Mouse (Mus musculus) neural tube, embryonic 14.5 days (tissue): ENCODE data around the gene Anln. TPM values are rescaled to one million over a fixed set of nuclear protein-coding genes. Genes with fewer than 3 reads are reported as not detected.

Experiments
- ATAC-seq: fragments of 200-750 bp; cut with Nextera tagmentation; 2 replicates; pipeline ENCODE4 v1.8.0; 2017; ENCODE audit warnings: low read depth, mild to moderate bottlenecking, moderate TSS enrichment, moderate library complexity
- H3K27ac ChIP-seq: fragments of 300-500 bp; sonication (generic); 2 replicates; pipeline ENCODE4 v1.5.1; 2014; ENCODE audit warnings: low read depth, mild to moderate bottlenecking, control low read depth, low read length, moderate library complexity, mixed read lengths
- H3K27me3 ChIP-seq: fragments of 300-500 bp; sonication (generic); 2 replicates; pipeline ENCODE4 v1.6.1; 2014; ENCODE audit warnings: low read length; ENCODE audit not compliant: control insufficient read depth, insufficient read depth
- H3K36me3 ChIP-seq: fragments of 300-500 bp; sonication (generic); 2 replicates; pipeline ENCODE4 v1.6.1; 2014; ENCODE audit warnings: low read length, mixed read lengths; ENCODE audit not compliant: control insufficient read depth, insufficient read depth
- H3K4me1 ChIP-seq: fragments of 300-500 bp; sonication (generic); 2 replicates; pipeline ENCODE4 v1.6.1; 2014; ENCODE audit warnings: low read length; ENCODE audit not compliant: control insufficient read depth, insufficient read depth
- H3K4me2 ChIP-seq: fragments of 300-500 bp; sonication (generic); 2 replicates; pipeline ENCODE4 v1.6.1; 2014; ENCODE audit warnings: mild to moderate bottlenecking, low read depth, low read length, control low read depth
- H3K4me3 ChIP-seq: fragments of 300-500 bp; sonication (generic); 2 replicates; pipeline ENCODE4 v1.5.1; 2014; ENCODE audit warnings: low read depth, low read length, control low read depth, mixed read lengths
- H3K9ac ChIP-seq: fragments of 300-500 bp; sonication (generic); replicated peaks from 2 replicates; pipeline ENCODE4 v1.6.1; 2014; ENCODE audit warnings: low read depth, mild to moderate bottlenecking, control low read depth, low read length, mixed read lengths
- H3K9me3 ChIP-seq: fragments of 300-500 bp; sonication (generic); 2 replicates; pipeline ENCODE4 v1.6.1; 2016; ENCODE audit warnings: low read length; ENCODE audit not compliant: control insufficient read depth
- WGBS: fragments of 180-500 bp; shearing (Covaris S2); extraction: QIAGEN DNeasy Blood & Tissue Kit; methylation state at CpG from one replicate; pipeline ENCODE4 v1.1.7; 2014; 5-methylcytosine and 5-hydroxymethylcytosine counted together
- polyA plus RNA-seq: library from polyadenylated mRNA; unstranded; fragments of >200 nt; fragmentation: Nextera tagmentation; extraction: Ambion mirVana; gene quantifications from 2 replicates; pipeline ENCODE4 v1.2.1, GENCODE M21; 2014

Gene Anln
- polyA plus RNA-seq, 1 experiment from 2014 or later: 2.3 TPM

DNA sequence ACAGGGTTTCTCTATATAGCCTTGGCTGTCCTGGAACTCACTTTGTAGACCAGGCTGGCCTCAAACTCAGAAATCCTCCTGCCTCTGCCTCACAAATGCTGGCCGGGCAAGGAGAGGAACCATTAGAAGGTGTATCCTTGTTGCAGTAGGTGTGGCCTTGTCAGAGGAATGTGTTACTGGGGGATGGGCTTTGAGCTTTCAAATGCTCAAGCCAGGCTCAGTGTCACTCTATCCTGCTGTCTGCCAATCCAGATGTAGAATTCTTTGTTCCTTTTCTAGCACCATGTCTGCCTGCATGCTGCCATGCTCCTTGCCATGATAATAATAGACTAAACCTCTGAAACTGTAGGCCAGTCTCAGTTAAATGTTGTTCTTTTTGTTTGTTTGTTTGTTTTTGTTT, 86.8 kb downstream of the Anln start:
- WGBS: 100% methylated on average over 1 of the region's 1 CpGs
- Histone ChIP-seq H3K9ac (no peak overlapping the region), H3K9me3 (no peaks in the 10 kb centered on the region), H3K4me2 (no peak overlapping the region), H3K27me3 (no peaks in the 10 kb centered on the region), H3K4me3 (no peak overlapping the region), H3K36me3 (peaks cover 29% of the 10 kb centered on the region), H3K27ac (no peak overlapping the region), H3K4me1 (0 out of 2 replicates have a peak, but pooled peaks cover 4% of the 10 kb centered on the region)
- ATAC-seq: no peak

Other genes starting within 250 kb of the Anln start
- 91.8 and 99.3 TPM in 2 replicates for gene Pigyl, start 232.3 kb downstream of the Anln start, polyA plus RNA-seq
- gene Zfp872, start 201.1 kb downstream of the Anln start, polyA plus RNA-seq: 0.17 and 0.67 TPM in 2 replicates
- 10.7 and 12.0 TPM in 2 replicates for gene Zfp809, start 163.5 kb downstream of the Anln start, polyA plus RNA-seq
- 9.0 and 10.8 TPM in 2 replicates for gene Zfp599, start 129.3 kb downstream of the Anln start, polyA plus RNA-seq
- 37.7 and 42.8 TPM in 2 replicates for gene Zfp810, start 81.5 kb downstream of the Anln start, polyA plus RNA-seq
- 11.3 and 15.1 TPM in 2 replicates for gene 9530077C05Rik, start 22.3 kb upstream of the Anln start, polyA plus RNA-seq
- not detected in 2 replicates for gene Gm17545, start 65.1 kb upstream of the Anln start, polyA plus RNA-seq
- gene Rp9, start 80.6 kb upstream of the Anln start, polyA plus RNA-seq: 71.1 and 75.9 TPM in 2 replicates
- 19.1 and 19.4 TPM in 2 replicates for gene Bbs9, start 86.5 kb upstream of the Anln start, polyA plus RNA-seq